Mouse (Mus musculus): ENCODE measurements around the gene Fbxo48.

DNA sequence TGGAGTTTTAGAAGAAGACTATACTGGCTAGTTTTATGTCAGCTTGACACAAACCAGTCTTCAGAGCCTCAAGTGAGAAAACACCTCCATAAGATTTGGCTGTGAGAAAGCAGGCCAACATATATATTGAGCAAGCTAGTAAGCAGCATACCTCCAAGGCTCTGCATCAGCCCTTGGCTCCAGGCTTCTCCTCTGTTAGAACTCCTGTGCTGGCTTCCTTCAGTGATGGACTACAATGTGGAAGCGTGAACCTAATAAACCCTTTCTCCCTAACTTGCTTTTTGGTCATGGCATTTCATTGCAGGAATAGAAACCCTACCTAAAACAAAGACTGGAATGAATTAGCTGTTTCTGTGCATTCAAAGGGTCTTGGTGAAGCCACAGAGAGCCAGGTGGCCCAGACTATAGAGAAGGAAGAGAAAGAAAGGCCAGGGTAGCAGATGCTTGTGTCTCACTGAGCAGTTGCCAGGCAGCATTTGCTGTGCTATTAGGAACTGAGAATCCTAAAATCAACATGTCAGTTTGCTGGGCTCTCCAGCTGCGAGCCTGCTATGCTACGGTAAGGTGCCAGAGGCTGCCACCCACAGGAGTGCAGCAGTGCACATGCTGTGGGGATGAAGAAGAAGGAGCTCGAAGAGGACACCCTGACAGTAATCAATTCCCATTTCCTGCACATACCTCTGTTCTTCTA is 9.9 kb upstream of the Fbxo48 start:
- TF ChIP-seq POLR2A (IDR thresholded peaks at IDR 0.05; ENCODE audit: borderline replicate concordance, low read depth, low read length) (no peak), CTCF (IDR thresholded peaks at IDR 0.05; ENCODE audit: low read depth, low read length) (no peak)

All from bone marrow macrophage, adult 2 months (primary cell).